Mouse (Mus musculus) midbrain, embryonic 14.5 days (tissue): Measurements from ENCODE around the gene Rasgrp3. TPM values are rescaled to one million over a fixed set of nuclear protein-coding genes. Genes with fewer than 3 reads are reported as not detected.

ENCODE experiments used
- ATAC-seq: fragments of 200-750 bp; cut with Nextera tagmentation; 2 replicates; pipeline ENCODE4 v1.8.0; 2017; ENCODE audit warnings: moderate number of reproducible peaks, moderate library complexity; ENCODE audit not compliant: low FRiP score, low TSS enrichment
- DNase-seq: peaks from one replicate; pipeline ENCODE4 v3.0.0-alpha.2; 2015
- H3K27ac ChIP-seq: fragments of 300-500 bp; sonication (generic); replicated peaks from 2 replicates; pipeline ENCODE4 v1.5.1; 2014; ENCODE audit warnings: mild to moderate bottlenecking, low read depth, low read length, moderate library complexity
- H3K27me3 ChIP-seq: fragments of 300-500 bp; sonication (generic); 2 replicates; pipeline ENCODE4 v1.6.1; 2014; ENCODE audit warnings: low read length, control low read depth, mixed read lengths; ENCODE audit not compliant: control insufficient read depth, insufficient read depth
- H3K36me3 ChIP-seq: fragments of 300-500 bp; sonication (generic); 2 replicates; pipeline ENCODE4 v1.6.1; 2014; ENCODE audit warnings: low read length, control low read depth; ENCODE audit not compliant: control insufficient read depth, insufficient read depth
- H3K4me1 ChIP-seq: fragments of 300-500 bp; sonication (generic); 2 replicates; pipeline ENCODE4 v1.6.1; 2014; ENCODE audit warnings: mild to moderate bottlenecking, antibody characterized with exemption, low read length, control low read depth; ENCODE audit not compliant: control insufficient read depth, insufficient read depth
- H3K4me2 ChIP-seq: fragments of 300-500 bp; sonication (generic); 2 replicates; pipeline ENCODE4 v1.6.1; 2014; ENCODE audit warnings: mild to moderate bottlenecking, low read length, moderate library complexity
- H3K4me3 ChIP-seq: fragments of 300-500 bp; sonication (generic); replicated peaks from 2 replicates; pipeline ENCODE4 v1.5.1; 2014; ENCODE audit warnings: low read depth, low read length
- H3K9ac ChIP-seq: fragments of 300-500 bp; sonication (generic); replicated peaks from 2 replicates; pipeline ENCODE4 v1.6.1; 2014; ENCODE audit warnings: mild to moderate bottlenecking, low read length, moderate library complexity
- H3K9me3 ChIP-seq: fragments of 300-500 bp; sonication (generic); 2 replicates; pipeline ENCODE4 v1.6.1; 2016; ENCODE audit warnings: low read length, control low read depth, mixed read lengths; ENCODE audit not compliant: control insufficient read depth
- WGBS: fragments of 180-500 bp; shearing (Covaris S2); extraction: QIAGEN DNeasy Blood & Tissue Kit; methylation state at CpG from one replicate; pipeline ENCODE4 v1.1.7; 2014; 5-methylcytosine and 5-hydroxymethylcytosine counted together
- polyA plus RNA-seq: library from polyadenylated mRNA; unstranded; fragments of >200 nt; fragmentation: Nextera tagmentation; extraction: Ambion mirVana; gene quantifications from 2 replicates; pipeline ENCODE4 v1.2.1, GENCODE M21; 2014

Rasgrp3 gene
- polyA plus RNA-seq, 1 experiment from 2014 or later: 8.4 TPM

- Histone ChIP-seq H3K9ac (peak overlapping the region; percentile 73), H3K4me3 (peak overlapping the region; percentile 80), H3K36me3 (peaks cover 17% of the 10 kb centered on the region), H3K4me2 (peak overlapping the region; percentile 87), H3K27me3 (no peaks in the 10 kb centered on the region), H3K4me1 (0 out of 2 replicates have a peak, but pooled peaks cover 7% of the 10 kb centered on the region), H3K27ac (0 out of 2 replicates have a peak overlapping the region, but pooled peaks have one; percentile 49), H3K9me3 (no peaks in the 10 kb centered on the region)
- WGBS: 41% methylated on average over 11 of the region's 11 CpGs
- ATAC-seq: peak; percentile 1; the same call in 1 of the 2 replicates
- DNase-seq: peak; percentile 35
Observed at GRCm38 (mm10) chr17:75550771-75551413, 115.2 kb downstream of the Rasgrp3 start.

- H3K9me3 ChIP-seq: no peaks in the 10 kb centered on the region
- ATAC-seq (peak; percentile 98), DNase-seq (peak; percentile 100)
- peaks cover 8% of the 10 kb centered on the region for H3K36me3 ChIP-seq
- WGBS: under 1% methylated on average over 56 of the region's 56 CpGs
- H3K4me1 ChIP-seq: 0 out of 2 replicates have a peak, but pooled peaks cover 7% of the 10 kb centered on the region
- peak within 1 kb of the TSS; percentile 87 for H3K4me2 ChIP-seq
- peak within 1 kb of the TSS; percentile 73 for H3K9ac ChIP-seq
- no peaks in the 10 kb centered on the region for H3K27me3 ChIP-seq
- peak within 1 kb of the TSS; percentile 80 for H3K4me3 ChIP-seq
- H3K27ac ChIP-seq: peak within 1 kb of the TSS; percentile 49
Observed at GRCm38 (mm10) chr17:75551512-75552400, 116.1 kb downstream of the Rasgrp3 start, which contains the start of gene Fam98a. Fam98a (minus strand) TSS chr17:75551946.

- H3K27ac ChIP-seq: no peak overlapping the region
- H3K27me3 ChIP-seq: no peaks in the 10 kb centered on the region
Observed at GRCm38 (mm10) chr17:75557031-75557430, 121.3 kb downstream of the Rasgrp3 start.

GRCm38 (mm10) chr17:75558041-75558440, 122.3 kb downstream of the Rasgrp3 start:
- Histone ChIP-seq H3K9me3 (no peaks in the 10 kb centered on the region), H3K9ac (no peak overlapping the region), H3K4me2 (no peak overlapping the region), H3K27me3 (no peaks in the 10 kb centered on the region), H3K36me3 (no peaks in the 10 kb centered on the region), H3K4me3 (no peak overlapping the region), H3K27ac (no peak overlapping the region), H3K4me1 (no peaks in the 10 kb centered on the region)
- ATAC-seq (no peak), DNase-seq (no peak)
- 98% methylated on average over 2 of the region's 2 CpGs for WGBS

More at GRCm38 (mm10) chr17:75557031-75557430, 121.3 kb downstream of the Rasgrp3 start:
- no peak overlapping the region for H3K4me3 ChIP-seq
- no peaks in the 10 kb centered on the region for H3K4me1 ChIP-seq
- WGBS: 38% methylated on average over 3 of the region's 3 CpGs
- H3K9ac ChIP-seq: no peak overlapping the region
- no peak for DNase-seq
- no peak for ATAC-seq
- H3K9me3 ChIP-seq: no peaks in the 10 kb centered on the region
- no peaks in the 10 kb centered on the region for H3K36me3 ChIP-seq
- no peak overlapping the region for H3K4me2 ChIP-seq

- Histone ChIP-seq H3K4me2 (no peak overlapping the region), H3K27ac (no peak overlapping the region), H3K9me3 (no peaks in the 10 kb centered on the region), H3K4me3 (no peak overlapping the region), H3K4me1 (no peaks in the 10 kb centered on the region), H3K27me3 (no peaks in the 10 kb centered on the region), H3K9ac (no peak overlapping the region), H3K36me3 (no peaks in the 10 kb centered on the region)
- 69% methylated on average over 7 of the region's 7 CpGs for WGBS
- DNase-seq: no peak
- no peak for ATAC-seq
Observed at GRCm38 (mm10) chr17:75575608-75576007, 139.9 kb downstream of the Rasgrp3 start.

Other genes with a start within 250 kb of the Rasgrp3 start
- gene Fam98a, start 116.0 kb downstream of the Rasgrp3 start, polyA plus RNA-seq: 9.0 and 10.5 TPM in 2 replicates